Mouse (Mus musculus) heart, adult 18-20 months (tissue): ENCODE measurements around the gene Ccdc84. TPM values are rescaled to one million over a fixed set of nuclear protein-coding genes. Genes with fewer than 3 reads are reported as not detected.

ENCODE experiments used
- DNase-seq, 2 experiments: peaks; one replicate each; pipeline ENCODE4 v3.0.0; 2021 to 2022; ENCODE audit warnings: mixed read lengths in 1 of 2
- microRNA-seq, 2 experiments: library from miRNA; unstranded; fragments of <30 nt; microRNA quantifications; one replicate each; pipeline ENCODE4 v1.2.0; 2022
- total RNA-seq, 2 experiments: library from RNA; stranded (reverse); gene quantifications; 2 replicates each; pipeline ENCODE4 v1.2.3; 2021

Ccdc84 gene
- total RNA-seq, 2 experiments from 2014 or later, result 5.0 to 6.0 TPM

DNA sequence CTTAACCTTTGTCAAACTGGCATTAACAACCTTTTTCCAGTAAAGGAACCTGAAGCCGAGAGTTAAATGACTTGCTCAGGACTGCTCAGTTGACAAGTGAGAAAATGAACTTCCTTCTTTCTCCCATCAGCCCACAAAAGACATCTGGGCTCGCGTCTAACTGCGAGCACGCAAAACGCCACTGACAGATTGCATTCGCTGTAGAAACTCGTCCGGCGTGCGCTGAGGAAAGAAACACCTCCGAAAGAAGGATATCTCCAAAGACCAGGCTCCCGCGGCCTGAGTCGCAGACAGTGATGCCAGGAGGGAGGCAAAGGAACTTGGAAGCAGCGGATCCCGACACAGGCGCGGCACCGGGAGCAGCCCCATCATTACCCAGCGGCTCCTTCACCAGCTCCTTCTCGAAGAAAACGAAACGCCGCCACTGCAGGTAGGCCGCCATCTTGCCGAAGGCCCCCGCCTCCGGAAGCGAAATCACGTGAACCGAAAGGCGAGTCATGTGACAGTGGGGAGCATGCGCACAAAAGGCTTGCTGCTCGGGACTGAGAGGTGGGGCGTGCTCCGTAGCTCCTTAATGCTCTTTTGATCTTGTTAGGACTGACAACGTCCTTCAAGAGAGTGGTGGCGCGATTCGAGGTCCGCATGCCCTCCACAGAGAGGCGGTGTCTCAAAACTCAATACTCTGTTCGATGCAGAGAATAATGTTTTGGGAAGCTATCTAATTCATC is 57.0 kb downstream of the Ccdc84 start, which contains the start of gene Vps11:
TSS of gene Vps11 (minus strand) at position 481 of the 728 bp plus-strand sequence.
- DNase-seq, result peak; percentile 95 to 96

Small RNA genes lying within 50 kb of the gene (microRNA-seq; reads per million reads assigned to microRNA genes)
- 0.38 to 0.54 reads per million in 2 experiments for gene Mir7085

Other genes starting within 250 kb of the Ccdc84 start
- gene Cbl, start 184.5 kb downstream of the Ccdc84 start, total RNA-seq, result 10 to 100 TPM; 18.0 to 18.5 TPM
- gene Ccdc153, start 177.9 kb downstream of the Ccdc84 start, total RNA-seq, result 1 to 10 TPM in 1 of 2 experiments, not detected in 1; 1.7 TPM
- gene Pdzd3, start 167.1 kb downstream of the Ccdc84 start, total RNA-seq, result 1 to 10 TPM; 4.6 to 5.4 TPM
- 10 to 100 TPM; 21.7 to 25.6 TPM for gene Nlrx1, start 150.0 kb downstream of the Ccdc84 start, total RNA-seq
- under 1 TPM; 0.30 to 0.85 TPM for gene Abcg4, start 130.0 kb downstream of the Ccdc84 start, total RNA-seq
- gene Hinfp, start 112.9 kb downstream of the Ccdc84 start, total RNA-seq, result 1 to 10 TPM; 8.1 TPM
- 10 to 100 TPM; 13.7 to 19.6 TPM for gene C2cd2l, start 98.3 kb downstream of the Ccdc84 start, total RNA-seq
- gene Dpagt1, start 92.5 kb downstream of the Ccdc84 start, total RNA-seq, result 10 to 100 TPM; 17.8 to 18.2 TPM
- gene H2afx, start 83.9 kb downstream of the Ccdc84 start, total RNA-seq, result 10 to 100 TPM; 10.7 TPM
- 10 to 100 TPM; 50.0 to 50.8 TPM for gene Hmbs, start 74.3 kb downstream of the Ccdc84 start, total RNA-seq
- 10 to 100 TPM; 14.4 to 18.3 TPM for gene Vps11, start 56.9 kb downstream of the Ccdc84 start, total RNA-seq
- gene Hyou1, start 39.1 kb downstream of the Ccdc84 start, total RNA-seq, result 10 to 100 TPM; 46.6 to 65.5 TPM
- gene Slc37a4, start 21.7 kb downstream of the Ccdc84 start, total RNA-seq, result 10 to 100 TPM; 17.8 to 20.3 TPM
- gene Rps25, start 11.4 kb downstream of the Ccdc84 start, total RNA-seq, result 100 to 1,000 TPM; 788 to 877 TPM
- 10 to 100 TPM; 42.0 to 43.6 TPM for gene Trappc4, start 11.0 kb downstream of the Ccdc84 start, total RNA-seq
- gene Foxr1, start 22.6 kb upstream of the Ccdc84 start, total RNA-seq, result not detected
- gene Upk2, start 36.4 kb upstream of the Ccdc84 start, total RNA-seq, result not detected
- gene Bcl9l, start 64.3 kb upstream of the Ccdc84 start, total RNA-seq, result 10 to 100 TPM; 36.2 to 41.7 TPM
- gene Cxcr5, start 143.3 kb upstream of the Ccdc84 start, total RNA-seq, result 1 to 10 TPM in 1 of 2 experiments, under 1 TPM in 1; 0.37 to 2.8 TPM
- 10 to 100 TPM; 89.2 to 90.7 TPM for gene Ddx6, start 186.3 kb upstream of the Ccdc84 start, total RNA-seq